Mouse (Mus musculus) natural killer cell, adult 2 months (primary cell): Measurements from ENCODE around the gene Gkn3.
A peak's percentile ranks its signal among the peaks of the same experiment; 100 is the strongest.

Experiments
- DNase-seq, 2 experiments: peaks; one replicate each; pipeline ENCODE4 v3.0.0; 2022; ENCODE audit warnings: low spot score in 2 of 2

Gene Gkn3

DNA sequence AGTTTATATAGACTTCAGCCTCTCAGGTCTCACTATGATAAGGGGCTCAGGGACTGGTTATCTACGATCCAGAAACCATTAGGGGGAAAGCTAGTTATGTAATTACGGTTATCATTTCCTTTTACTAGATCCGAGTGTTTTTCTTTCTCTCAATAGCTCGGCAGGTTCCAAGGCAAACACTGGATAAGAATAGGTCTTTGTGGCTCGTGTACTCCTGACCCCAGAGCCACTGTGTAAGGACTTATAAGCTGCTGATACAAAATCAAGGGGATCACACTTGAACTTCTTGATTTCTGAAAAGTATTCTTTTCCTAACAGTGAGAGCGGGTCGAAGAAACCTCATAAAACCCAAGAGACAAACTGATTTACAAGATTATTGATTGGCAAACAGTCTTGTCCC lies at the start of gene Gkn3:
Gkn3 (minus strand) TSS at position 59 of the 400 bp plus-strand sequence.
- no peak for DNase-seq

DNA sequence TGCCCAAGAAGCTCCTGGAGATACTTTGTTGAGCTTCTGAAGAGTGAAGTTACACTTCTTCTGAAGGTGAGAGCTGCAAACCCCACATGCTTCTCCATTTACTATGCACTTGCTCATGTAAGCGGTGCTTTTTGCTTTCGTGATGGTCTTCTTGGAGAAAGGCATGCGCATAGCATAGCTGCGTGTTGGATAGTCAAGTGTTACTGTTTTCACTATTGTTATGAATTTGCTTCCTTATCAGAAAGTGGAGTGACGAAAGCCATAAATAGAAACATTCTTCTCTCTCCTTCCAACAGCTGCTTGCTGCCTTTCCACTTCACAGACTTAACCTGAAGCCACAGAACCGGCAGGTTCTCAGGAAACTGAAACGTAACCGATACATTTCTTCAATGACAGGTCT lies 48.0 kb upstream of the Gkn3 start:
- no peak for DNase-seq

DNA sequence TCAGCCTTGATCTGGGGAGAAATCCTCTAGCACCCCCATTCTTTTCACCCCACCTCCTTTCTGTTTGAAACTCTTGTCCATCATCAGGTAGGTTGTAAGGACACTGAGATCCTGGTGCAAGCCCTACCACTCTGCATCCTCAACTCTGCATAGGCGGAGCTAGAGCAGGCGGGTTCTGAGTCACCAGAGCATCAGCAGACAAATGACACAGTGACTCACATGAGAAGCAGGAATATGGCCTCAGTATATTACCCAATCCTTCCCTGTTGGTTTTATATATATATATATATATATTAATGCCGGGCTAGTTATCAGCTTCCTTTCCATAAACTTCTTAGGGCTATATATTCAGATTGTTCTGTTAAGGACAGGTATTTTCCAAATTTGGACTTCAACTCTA lies 47.1 kb upstream of the Gkn3 start:
- DNase-seq: no peak

DNA sequence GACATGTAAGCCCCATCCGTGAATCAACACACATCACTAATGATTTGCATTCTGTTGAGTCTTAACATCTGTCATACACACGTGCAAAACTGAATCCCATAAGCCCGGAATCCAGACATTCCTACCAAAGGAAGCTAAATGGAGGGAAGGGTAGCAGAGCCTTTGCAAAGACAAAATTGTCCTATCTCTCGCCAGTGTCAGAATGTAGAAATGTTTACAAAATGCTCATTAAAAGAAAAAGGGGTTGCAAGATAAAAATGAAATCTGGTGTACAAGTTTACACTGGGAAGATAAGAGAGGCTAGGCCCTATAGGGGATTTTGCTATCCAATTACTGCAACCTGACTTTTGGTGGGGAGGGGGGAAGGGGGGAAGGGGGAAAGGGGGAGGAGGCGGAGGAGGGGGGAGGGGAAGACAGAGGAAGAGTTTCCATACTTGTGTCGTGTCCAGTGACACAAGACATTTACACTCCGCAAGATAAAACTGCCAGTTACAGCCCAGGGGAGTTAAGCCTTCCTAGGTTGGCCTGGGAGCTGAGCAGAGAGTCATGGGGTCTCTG lies 39.8 kb upstream of the Gkn3 start, which contains the start of gene Bmp10:
Bmp10 (plus strand) TSS at position 508 of the 558 bp plus-strand sequence.
- DNase-seq: no peak

DNA sequence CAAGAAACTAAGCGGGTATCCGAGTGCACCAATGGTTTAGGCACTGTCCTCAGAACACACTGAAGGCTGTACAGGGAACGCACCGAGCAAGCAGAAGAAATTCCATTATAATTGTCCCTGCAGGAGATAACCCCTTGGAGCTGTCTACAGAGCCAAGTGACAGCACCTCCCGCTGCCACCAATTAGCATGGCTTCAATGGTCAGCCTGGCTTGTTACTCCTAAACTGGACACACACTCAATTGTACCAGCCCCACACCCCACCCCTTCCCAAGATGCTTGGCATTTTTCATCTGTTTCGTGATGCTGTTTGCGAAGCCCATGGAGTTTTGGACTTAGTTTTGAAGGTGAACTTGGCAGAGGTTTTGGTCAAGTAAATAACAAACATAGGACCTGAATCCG lies 38.9 kb upstream of the Gkn3 start:
- DNase-seq: no peak

DNA sequence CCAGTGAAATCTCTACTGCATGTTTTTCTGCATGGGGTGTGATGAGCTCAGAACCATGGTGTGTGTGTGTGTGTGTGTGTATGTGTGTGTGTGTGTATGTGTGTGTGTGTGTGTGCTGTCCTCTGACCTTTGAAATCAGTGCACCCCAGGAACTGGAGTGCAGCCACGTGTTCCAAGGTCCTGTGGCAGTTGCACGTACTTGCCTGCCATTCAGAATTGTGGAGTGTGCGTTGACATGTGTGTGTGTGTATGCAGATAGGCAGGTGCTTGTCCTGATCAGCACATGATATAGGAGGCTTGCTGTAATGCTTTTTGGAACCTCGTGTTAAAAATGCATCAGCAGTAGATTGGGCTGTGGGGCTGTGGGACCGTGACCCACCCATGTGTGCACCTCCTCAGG lies 38.2 kb upstream of the Gkn3 start:
- DNase-seq: no peak

DNA sequence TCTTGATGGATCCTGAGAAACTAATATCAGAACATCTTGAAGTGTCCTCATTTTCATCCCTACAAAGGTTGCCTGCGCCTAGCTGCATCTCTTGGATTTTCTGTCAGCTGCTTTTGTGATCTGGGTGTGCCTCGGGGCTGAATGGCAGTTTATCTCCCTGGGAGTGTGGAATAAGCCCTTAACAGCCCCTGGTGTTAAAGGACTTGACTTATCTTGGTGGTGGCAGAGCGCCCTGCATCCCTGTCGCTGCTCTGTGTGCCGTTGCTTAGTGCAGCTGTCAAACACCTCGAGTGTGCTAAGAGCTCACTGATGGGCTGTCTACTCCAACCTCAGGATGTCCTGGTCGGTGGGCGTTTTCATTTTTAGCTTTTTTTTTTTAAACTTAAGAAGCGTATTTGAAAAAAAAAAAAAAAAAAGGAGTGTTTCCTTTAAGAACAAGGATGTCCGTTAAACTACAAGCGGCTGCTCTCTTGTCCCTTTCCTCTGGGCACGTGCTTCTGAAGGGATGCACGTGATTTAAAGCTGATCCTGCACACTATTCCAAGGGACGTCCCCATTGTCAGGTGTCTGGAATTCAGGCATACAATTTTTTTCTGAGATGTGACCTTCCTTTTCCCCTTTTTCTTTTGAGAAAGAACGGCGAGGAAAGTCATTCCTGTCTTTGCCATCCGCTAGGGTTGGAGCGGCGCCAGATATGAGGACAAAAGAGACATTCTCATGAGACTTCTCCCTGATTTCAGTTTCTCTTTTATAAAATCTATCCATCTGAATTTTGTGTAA lies 35.5 kb upstream of the Gkn3 start:
- no peak for DNase-seq

DNA sequence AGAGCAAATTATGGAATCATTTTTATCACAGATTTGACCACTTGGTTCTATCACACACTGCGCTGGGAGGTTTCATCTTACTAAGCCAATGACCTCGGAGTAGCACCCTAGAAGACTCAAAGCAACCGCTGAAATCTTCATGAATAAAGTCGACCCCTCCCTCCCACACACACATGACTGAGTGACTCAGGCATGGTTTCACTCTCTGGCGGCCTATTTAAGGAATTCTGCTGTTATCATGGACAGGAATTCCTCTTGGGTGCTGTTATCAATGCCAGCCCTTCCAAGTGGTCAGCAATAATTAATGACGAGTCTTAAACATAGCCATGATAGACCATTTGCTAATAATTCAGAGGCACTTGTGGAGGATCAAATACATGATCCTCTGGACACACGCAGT lies 33.6 kb upstream of the Gkn3 start:
- no peak for DNase-seq

DNA sequence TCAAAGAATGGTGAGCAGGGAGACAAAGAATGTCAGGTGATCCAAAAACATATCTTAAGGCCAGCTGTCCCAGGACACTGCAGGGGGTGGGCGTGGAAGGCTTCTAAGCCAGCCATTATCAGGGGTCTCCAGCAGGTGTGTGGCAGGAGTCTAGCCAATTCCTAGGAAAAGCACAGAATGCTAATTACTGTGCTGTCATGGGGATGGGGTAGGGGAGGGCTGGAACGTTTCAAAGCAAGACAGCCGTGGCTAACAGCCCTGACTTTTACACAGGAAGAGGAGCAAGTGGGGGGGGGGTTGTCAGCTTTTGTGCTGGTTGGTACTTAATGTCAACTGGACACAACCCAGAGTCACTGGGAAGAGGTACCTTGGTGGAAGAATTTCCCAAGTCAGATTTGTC lies 23.3 kb upstream of the Gkn3 start:
- no peak for DNase-seq

DNA sequence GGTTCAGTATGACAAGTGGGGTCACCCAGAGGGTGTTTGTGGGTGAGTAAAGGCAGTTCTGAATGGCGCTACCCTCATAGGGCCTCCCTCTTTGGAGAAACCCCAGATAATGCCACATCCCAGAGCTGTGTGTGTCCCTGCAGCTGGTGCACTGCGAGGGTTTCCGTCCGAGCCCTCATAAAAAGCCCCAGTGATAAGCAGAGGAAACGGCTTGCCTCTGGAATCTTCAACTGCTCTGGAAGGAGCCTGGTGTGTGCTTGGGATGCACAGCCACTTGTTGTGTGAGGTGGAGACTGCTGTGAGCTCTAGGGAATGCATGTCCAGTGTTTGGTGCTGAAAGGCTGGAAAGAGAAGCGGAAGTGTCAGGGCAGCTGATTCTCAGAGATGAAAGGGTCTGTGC lies 12.7 kb upstream of the Gkn3 start:
- no peak for DNase-seq

DNA sequence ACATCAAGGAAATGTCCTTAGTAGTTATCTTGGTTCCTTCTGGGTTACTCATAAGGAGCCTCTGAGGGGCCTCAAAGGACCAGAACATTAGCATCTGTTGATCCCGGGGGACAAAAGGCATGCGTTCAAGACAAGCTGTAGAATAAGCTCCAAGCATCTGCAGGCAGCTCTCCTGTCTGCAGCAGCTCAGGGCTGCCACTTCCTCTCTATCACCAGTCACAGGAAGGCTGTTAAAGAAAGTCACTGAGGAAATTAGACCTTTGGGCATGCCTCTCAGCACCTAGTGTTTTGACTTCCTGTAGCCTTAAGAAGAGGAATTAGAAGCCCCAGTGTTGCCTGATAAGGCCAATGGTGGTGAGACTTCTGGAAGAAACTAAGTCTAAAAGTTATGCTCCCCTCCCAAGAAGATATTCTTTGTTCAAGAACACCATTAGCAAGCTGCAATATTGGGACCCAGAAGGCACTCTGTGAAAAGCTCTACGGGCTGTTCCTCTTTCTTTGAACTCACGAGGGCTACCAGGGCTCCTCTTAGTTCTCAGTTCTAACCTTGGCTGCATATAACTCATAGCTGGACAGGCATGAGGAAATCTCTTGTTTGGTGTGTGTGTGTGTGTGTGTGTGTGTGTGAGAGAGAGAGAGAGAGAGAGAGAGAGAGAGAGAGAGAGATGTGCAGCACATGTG lies 11.3 kb upstream of the Gkn3 start:
- peak; percentile 10 to 35 for DNase-seq

DNA sequence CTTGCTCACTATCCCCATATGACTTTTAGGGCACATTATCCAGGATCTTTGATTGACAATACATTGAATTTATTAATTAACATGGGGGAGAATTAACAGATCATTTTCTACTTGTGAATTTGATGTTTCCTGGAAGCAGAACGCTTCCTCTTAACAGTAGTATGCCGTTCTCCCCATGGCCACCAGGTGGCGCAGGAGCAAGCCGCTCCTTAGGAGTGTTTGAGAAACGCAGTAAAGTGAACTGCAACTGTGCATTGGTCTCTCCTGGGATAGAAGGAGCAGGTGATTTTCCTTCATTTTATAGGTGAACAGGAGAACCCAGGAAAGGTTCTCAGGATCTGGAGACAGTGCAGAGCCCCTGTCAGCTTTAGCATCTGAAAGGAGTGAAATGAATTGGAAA lies 10.4 kb upstream of the Gkn3 start:
- peak; percentile 56 to 75 for DNase-seq

DNA sequence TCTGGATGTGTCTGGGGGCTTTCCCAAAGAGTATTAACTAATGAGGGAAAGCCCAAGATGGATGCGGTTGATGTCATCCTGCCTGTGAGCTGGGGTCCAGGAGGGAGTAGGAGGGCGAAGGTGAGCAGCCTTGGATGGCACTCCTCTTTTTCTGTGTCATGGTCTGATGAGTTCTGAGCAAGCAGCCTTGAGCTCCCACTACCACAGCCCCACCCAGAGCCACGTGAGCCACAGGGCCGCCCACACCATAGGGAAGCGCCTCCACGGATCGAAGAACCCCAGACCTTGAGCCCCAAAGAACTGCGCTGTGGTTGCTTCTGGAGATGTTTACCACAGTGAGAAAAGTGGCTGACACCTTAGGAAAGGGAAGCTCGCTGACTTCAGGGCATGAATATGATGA lies 6.0 kb upstream of the Gkn3 start:
- DNase-seq: peak; percentile 47 to 69

DNA sequence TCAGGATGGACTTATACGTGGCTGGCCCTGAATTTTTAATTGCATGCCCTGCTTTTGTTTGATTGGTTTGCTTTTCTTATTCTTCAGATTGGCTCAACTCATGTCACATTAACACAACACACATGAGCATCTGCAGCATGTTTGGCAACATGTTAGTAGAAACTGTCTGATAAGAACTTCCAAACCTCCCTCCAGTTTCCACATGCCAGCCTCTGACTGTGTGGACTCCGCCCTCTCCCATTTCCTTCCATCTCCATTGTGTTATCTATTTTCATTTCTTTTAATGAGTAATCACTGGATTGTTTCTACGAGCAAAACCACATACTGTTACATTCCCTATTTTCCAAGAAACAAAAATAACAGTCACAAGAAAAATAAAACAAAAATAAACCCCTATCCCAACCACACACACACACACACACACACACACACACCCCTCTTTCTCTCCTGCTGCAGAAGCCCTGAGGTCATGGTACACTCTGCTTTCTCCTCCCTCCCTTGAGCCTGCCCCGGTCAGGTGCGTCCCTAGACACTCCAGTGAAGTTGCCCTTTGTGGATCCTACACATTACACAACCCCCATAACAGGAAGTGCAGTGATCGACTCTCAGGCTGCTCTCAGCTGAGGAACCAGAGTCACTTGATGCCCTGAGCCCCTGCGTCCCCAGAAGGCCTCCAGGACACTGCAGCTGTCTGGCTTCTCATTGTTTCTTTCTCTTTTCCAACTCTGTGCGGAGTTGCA lies 4.9 kb upstream of the Gkn3 start:
- peak in 1 of 2 experiments; percentile 12 for DNase-seq

DNA sequence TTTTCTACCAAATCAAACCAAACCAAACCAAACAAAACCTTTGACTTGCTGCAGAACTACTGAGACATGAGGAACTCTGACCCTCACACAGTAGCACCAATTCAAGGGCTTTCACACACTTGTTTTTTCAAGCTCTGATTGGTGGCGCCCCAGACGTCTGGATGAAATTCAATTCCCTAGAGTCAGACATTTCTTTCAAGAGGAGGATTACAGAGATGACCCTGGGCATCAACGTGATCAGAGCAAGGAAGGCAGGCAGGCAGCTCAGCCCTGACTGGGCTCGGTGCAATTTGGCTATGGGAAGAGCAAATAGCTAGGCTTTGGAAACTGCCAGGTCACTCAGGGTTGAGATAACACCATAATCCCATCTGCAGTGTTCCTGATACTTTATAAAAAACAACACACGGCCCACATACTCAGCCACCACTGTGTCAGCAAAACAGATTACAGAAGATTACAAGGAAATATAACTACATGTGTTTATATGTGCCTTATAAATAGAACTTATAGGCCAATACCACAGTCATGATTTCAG lies 787 bp upstream of the Gkn3 start:
- no peak for DNase-seq

DNA sequence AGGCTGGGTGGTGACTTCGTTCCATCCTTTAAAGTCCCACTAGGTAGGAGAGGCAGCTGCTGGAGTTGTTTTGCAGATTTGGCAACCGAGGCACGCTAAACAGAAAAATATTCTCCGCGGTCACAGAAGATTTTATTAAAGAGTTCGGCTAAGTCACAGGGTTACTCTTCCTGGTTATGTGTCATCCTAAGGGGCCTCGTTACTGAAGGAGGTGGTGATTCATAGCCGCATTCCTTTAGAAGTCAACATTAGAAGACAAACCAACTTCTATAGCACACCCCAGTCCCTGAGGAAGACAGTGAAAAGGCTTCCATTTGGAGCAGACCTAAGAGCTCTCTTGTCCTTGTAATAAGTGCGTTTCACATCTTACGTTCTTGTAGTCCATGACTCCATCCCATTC lies 2.1 kb downstream of the Gkn3 start:
- no peak for DNase-seq

DNA sequence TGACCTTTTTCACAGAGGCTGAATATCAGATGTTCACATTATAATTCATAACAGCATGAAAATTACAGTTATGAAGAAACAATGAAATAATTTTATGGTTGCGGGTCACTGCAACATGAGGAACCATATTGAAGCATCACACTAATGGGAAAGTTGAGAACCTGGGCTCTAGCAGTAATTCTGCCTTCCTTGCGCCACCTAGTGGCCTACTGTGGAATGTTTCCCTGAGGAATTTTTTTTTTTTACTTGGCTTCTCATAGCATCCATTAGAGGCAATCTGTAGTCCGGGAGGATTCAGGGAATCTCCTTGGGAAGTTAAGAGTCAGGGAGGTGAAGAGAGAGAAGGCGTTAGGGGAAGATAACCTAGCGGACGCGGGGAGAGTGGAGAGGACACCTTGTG lies 2.5 kb downstream of the Gkn3 start:
- peak; percentile 18 to 41 for DNase-seq

DNA sequence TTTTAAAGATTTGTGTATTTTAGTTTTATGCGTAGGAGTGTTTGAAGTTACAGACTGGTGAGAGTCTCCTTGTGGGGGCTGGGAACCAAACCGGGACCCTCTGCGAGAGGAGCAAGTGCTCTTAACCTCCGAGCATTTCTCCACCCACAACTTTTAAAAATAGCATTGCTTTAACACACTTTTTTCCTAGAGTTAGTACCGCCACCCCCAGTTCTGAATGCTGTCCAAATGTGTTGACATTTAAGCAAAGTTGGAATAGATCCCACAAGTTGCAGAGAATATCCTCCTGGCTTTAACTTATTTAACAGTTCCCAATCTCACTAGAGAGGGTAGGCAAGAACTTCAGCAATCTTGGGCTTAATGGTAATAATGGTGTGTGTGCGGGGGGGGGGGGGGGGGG lies 4.0 kb downstream of the Gkn3 start:
- no peak for DNase-seq

DNA sequence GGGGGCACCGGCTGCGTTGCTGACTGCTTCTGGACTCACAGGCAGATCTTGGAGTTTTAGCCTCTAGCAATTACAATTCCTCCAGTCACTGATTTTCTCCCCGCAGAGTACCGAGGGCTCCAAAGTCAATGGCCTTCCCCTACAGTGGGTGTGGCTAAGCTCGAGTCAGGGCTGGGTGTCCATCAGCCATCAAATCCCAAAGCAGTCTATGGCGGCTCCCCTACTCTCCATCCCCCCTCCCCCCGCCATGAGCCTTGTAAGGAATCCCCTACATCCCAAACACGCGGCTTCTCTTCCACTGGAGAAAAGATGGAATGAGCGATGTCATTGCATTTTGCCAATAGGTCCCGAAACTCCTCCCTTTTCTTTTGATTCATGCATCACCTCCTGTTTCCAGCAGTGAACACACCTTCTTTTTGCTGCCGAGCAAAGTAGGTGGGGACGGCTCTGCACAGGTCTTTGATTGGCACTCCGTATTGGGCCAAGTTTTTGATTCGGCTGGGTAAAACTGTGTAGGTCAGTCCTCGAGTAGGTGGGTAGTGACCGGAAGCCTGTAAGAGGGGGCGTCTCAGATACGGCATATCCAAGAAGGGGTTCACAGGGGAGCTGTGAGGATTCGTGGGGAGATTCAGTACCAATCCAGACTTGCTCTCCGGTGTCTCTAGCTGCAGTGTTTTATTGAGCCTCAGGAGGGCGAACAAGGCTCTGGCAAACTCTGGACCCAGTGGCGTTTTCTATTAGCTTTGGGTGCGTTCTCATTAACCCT lies 4.6 kb downstream of the Gkn3 start:
- no peak for DNase-seq

DNA sequence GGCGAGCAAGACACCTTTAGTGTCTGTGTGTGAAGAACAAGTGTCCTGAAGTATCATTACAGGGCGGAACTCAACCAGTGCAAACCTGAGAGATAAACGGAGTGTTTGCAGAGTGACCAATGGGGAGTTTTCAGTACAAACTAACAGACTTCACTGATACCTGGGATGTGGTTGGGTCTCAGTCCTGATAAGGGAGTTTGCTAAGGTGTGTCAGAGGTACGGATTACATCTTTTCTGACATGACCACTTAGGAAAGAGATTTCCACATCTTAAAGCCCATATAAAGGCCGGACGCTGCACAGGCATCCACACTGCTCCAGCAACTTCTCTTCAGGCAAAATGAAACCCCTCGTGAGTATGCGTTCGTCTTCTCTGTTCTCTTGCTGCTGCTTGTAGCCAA lies 15.7 kb downstream of the Gkn3 start, which contains the start of gene Gkn2:
Gkn2 (plus strand) TSS at position 301 of the 400 bp plus-strand sequence.
- DNase-seq: no peak

DNA sequence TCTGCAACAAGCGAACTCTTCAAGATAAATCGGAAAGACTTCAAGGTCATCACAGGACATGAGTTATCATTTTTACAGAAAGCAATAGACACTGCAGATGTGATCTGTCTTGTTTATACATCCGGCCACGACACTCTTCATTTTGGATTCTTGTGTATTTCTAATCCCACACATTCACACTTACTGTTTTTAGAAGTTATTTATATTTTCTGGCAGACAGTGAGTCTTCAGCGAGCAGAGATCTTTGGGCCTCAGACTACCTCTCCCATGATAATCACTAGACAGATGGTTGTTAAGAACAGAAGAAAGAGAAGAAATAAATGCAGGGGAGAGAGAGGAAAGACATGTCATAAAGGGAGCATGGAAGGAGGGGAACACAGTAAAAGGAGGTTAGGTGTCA lies 19.5 kb downstream of the Gkn3 start:
- DNase-seq: no peak
